Mouse (Mus musculus): ENCODE measurements around the gene Mtch1.

- TF ChIP-seq RAD21 (IDR thresholded peaks at IDR 0.05; ENCODE audit: low read depth, low read length): no peak
- no peak for TF ChIP-seq USF1 (IDR thresholded peaks at IDR 0.05; ENCODE audit: low read depth, low read length)
- TF ChIP-seq ZKSCAN1 (IDR thresholded peaks at IDR 0.05; ENCODE audit: low read depth, low read length): no peak
- TF ChIP-seq ELF1 (IDR thresholded peaks at IDR 0.05; ENCODE audit: low read depth, low read length): no peak
- no peak for TF ChIP-seq CTCF (IDR thresholded peaks at IDR 0.05 in 2 of 3, conservative IDR thresholded peaks at IDR 0.05 in 1 of 3; ENCODE audit: control insufficient read depth in 1 of 3, insufficient read depth in 1 of 3, low read depth in 2 of 3, low read length in 3 of 3, poor library complexity in 1 of 3, severe bottlenecking in 1 of 3)
These were observed 16.9 kb downstream of the Mtch1 start for GRCm38 (mm10) chr17:29330671-29331410.
